Mouse (Mus musculus) midbrain, postnatal 0 days (tissue): ENCODE measurements around the gene 3110009E18Rik. TPM values are rescaled to one million over a fixed set of nuclear protein-coding genes. Genes with fewer than 3 reads are reported as not detected.

Experiments used
- ATAC-seq: fragments of 200-750 bp; cut with Nextera tagmentation; 2 replicates; pipeline ENCODE4 v1.8.0; 2017; ENCODE audit warnings: moderate number of reproducible peaks, mild to moderate bottlenecking, moderate TSS enrichment, moderate library complexity; ENCODE audit not compliant: low FRiP score
- DNase-seq: peaks from one replicate; pipeline ENCODE4 v3.0.0-alpha.2; 2015; ENCODE audit warnings: low spot score
- H3K27ac ChIP-seq: fragments of 300-500 bp; sonication (generic); 2 replicates; pipeline ENCODE4 v1.5.1; 2014; ENCODE audit warnings: low read depth, mild to moderate bottlenecking, low read length, mixed read lengths
- H3K27me3 ChIP-seq: fragments of 300-500 bp; sonication (generic); 2 replicates; pipeline ENCODE4 v1.6.1; 2014; ENCODE audit warnings: low read length, control low read depth, mixed read lengths; ENCODE audit not compliant: insufficient read depth
- H3K36me3 ChIP-seq: fragments of 300-500 bp; sonication (generic); 2 replicates; pipeline ENCODE4 v1.6.1; 2014; ENCODE audit warnings: low read length, control low read depth, mixed read lengths; ENCODE audit not compliant: insufficient read depth
- H3K4me1 ChIP-seq: fragments of 300-500 bp; sonication (generic); 2 replicates; pipeline ENCODE4 v1.6.1; 2014; ENCODE audit warnings: mild to moderate bottlenecking, control low read depth, antibody characterized with exemption, low read length, mixed read lengths; ENCODE audit not compliant: insufficient read depth
- H3K4me2 ChIP-seq: fragments of 300-500 bp; sonication (generic); 2 replicates; pipeline ENCODE4 v1.6.1; 2014; ENCODE audit warnings: low read depth, mild to moderate bottlenecking, low read length, mixed read lengths; ENCODE audit not compliant: poor library complexity, severe bottlenecking
- H3K4me3 ChIP-seq: fragments of 300-500 bp; sonication (generic); 2 replicates; pipeline ENCODE4 v1.5.1; 2014; ENCODE audit warnings: low read depth, mild to moderate bottlenecking, low read length, moderate library complexity
- H3K9ac ChIP-seq: fragments of 300-500 bp; sonication (generic); replicated peaks from 2 replicates; pipeline ENCODE4 v1.6.1; 2014; ENCODE audit warnings: mild to moderate bottlenecking, low read length, moderate library complexity, mixed read lengths; ENCODE audit not compliant: poor library complexity, severe bottlenecking
- H3K9me3 ChIP-seq: fragments of 300-500 bp; sonication (generic); 2 replicates; pipeline ENCODE4 v1.6.1; 2016; ENCODE audit warnings: low read length, control low read depth
- CTCF ChIP-seq: IDR thresholded peaks from 2 replicates; pipeline ENCODE4 v1.5.1; 2016; ENCODE audit warnings: antibody characterized with exemption, mild to moderate bottlenecking
- WGBS: fragments of 180-500 bp; shearing (Covaris S2); extraction: QIAGEN DNeasy Blood & Tissue Kit; methylation state at CpG from one replicate; pipeline ENCODE4 v1.1.7; 2014; 5-methylcytosine and 5-hydroxymethylcytosine counted together
- polyA plus RNA-seq: library from polyadenylated mRNA; unstranded; fragments of >200 nt; fragmentation: Nextera tagmentation; extraction: Ambion mirVana; gene quantifications from 2 replicates; pipeline ENCODE4 v1.2.1, GENCODE M21; 2015
- total RNA-seq: library from RNA; depleted of rRNA; stranded (reverse); fragments of >200 nt; gene quantifications from 2 replicates; pipeline ENCODE4 v1.2.3, GENCODE M21; 2014

The 3110009E18Rik gene
- total and polyA plus RNA-seq, 2 experiments from 2014 or later: 0.77 to 11.4 TPM

- peaks cover 25% of the 10 kb centered on the region for H3K36me3 ChIP-seq
- no peak for ATAC-seq
- TF ChIP-seq CTCF: no peak
- H3K27ac ChIP-seq: no peak overlapping the region
- no peak overlapping the region for H3K4me2 ChIP-seq
- H3K9me3 ChIP-seq: no peaks in the 10 kb centered on the region
- no peaks in the 10 kb centered on the region for H3K27me3 ChIP-seq
- H3K9ac ChIP-seq: no peak overlapping the region
- H3K4me3 ChIP-seq: no peak overlapping the region
- 92% methylated on average over 12 of the region's 12 CpGs for WGBS
- H3K4me1 ChIP-seq: no peaks in the 10 kb centered on the region
- no peak for DNase-seq
Measured at GRCm38 (mm10) chr1:120112251-120113187, 8.5 kb upstream of the 3110009E18Rik start.

- Histone ChIP-seq H3K4me2 (no peak overlapping the region), H3K4me3 (no peak overlapping the region)
- no peak for TF ChIP-seq CTCF
Measured at GRCm38 (mm10) chr1:120115671-120116081, 5.3 kb upstream of the 3110009E18Rik start.

GRCm38 (mm10) chr1:120116106-120116505 lies 4.9 kb upstream of the 3110009E18Rik start:
- no peak for TF ChIP-seq CTCF
- Histone ChIP-seq H3K9me3 (no peaks in the 10 kb centered on the region), H3K4me3 (no peak overlapping the region), H3K4me1 (0 out of 2 replicates have a peak, but pooled peaks cover 8% of the 10 kb centered on the region), H3K4me2 (no peak overlapping the region), H3K27ac (peak overlapping the region; percentile 67), H3K36me3 (peaks cover 25% of the 10 kb centered on the region), H3K27me3 (no peaks in the 10 kb centered on the region), H3K9ac (no peak overlapping the region)
- WGBS: 83% methylated on average over 11 of the region's 11 CpGs
- no peak for DNase-seq
- ATAC-seq: 0 out of 2 replicates have a peak, but pooled peaks have one; percentile 1

More at GRCm38 (mm10) chr1:120115671-120116081, 5.3 kb upstream of the 3110009E18Rik start:
- Histone ChIP-seq H3K27me3 (no peaks in the 10 kb centered on the region), H3K4me1 (0 out of 2 replicates have a peak, but pooled peaks cover 8% of the 10 kb centered on the region), H3K9ac (no peak overlapping the region), H3K36me3 (peaks cover 25% of the 10 kb centered on the region), H3K27ac (peak overlapping the region; percentile 67), H3K9me3 (no peaks in the 10 kb centered on the region)
- ATAC-seq: peak; percentile 87
- peak; percentile 93 for DNase-seq
- WGBS: 79% methylated on average over 9 of the region's 9 CpGs

GRCm38 (mm10) chr1:120118854-120119253 lies 2.1 kb upstream of the 3110009E18Rik start:
- peak overlapping the region; percentile 63 for H3K4me3 ChIP-seq
- H3K9ac ChIP-seq: peak overlapping the region; percentile 26
- no peak for TF ChIP-seq CTCF

GRCm38 (mm10) chr1:120119389-120119788 lies 1.6 kb upstream of the 3110009E18Rik start:
- Histone ChIP-seq H3K9ac (peak overlapping the region; percentile 72; the same call in 1 of the 2 replicates), H3K9me3 (no peaks in the 10 kb centered on the region), H3K27me3 (no peaks in the 10 kb centered on the region), H3K4me3 (peak overlapping the region; percentile 63), H3K4me2 (peak overlapping the region; percentile 93), H3K27ac (peak overlapping the region; percentile 82), H3K36me3 (peaks cover 13% of the 10 kb centered on the region), H3K4me1 (0 out of 2 replicates have a peak, but pooled peaks cover 8% of the 10 kb centered on the region)
- TF ChIP-seq CTCF: no peak
- ATAC-seq: no peak
- WGBS: 69% methylated on average over 4 of the region's 4 CpGs
- DNase-seq: no peak

More at GRCm38 (mm10) chr1:120118854-120119253, 2.1 kb upstream of the 3110009E18Rik start:
- H3K36me3 ChIP-seq: peaks cover 13% of the 10 kb centered on the region
- ATAC-seq (no peak), DNase-seq (no peak)
- H3K4me2 ChIP-seq: peak overlapping the region; percentile 93
- H3K27ac ChIP-seq: peak overlapping the region; percentile 27; the same call in 1 of the 2 replicates
- 0 out of 2 replicates have a peak, but pooled peaks cover 8% of the 10 kb centered on the region for H3K4me1 ChIP-seq
- WGBS: 88% methylated on average over 2 of the region's 2 CpGs
- no peaks in the 10 kb centered on the region for H3K27me3 ChIP-seq
- no peaks in the 10 kb centered on the region for H3K9me3 ChIP-seq
